Mouse (Mus musculus) stomach, postnatal 0 days (tissue): ENCODE data around the gene Itgb3bp.

Experiments
- CTCF ChIP-seq: IDR thresholded peaks from 2 replicates; pipeline ENCODE4 v1.5.1; 2016; ENCODE audit warnings: antibody characterized with exemption, low read depth, mild to moderate bottlenecking, moderate library complexity
- EP300 ChIP-seq: optimal IDR thresholded peaks from 2 replicates; pipeline ENCODE3; 2016; ENCODE audit warnings: antibody characterized with exemption

GRCm38 (mm10) chr4:99966555-99966954 is 36.9 kb upstream of the Itgb3bp start:
- TF ChIP-seq CTCF (no peak), EP300 (no peak)
